Mouse (Mus musculus) liver, postnatal 0 days (tissue): Measurements from ENCODE around the gene Srebf1. TPM values are rescaled to one million over a fixed set of nuclear protein-coding genes. Genes with fewer than 3 reads are reported as not detected.

Source experiments
- ATAC-seq: fragments of 200-750 bp; cut with Nextera tagmentation; 2 replicates; pipeline ENCODE4 v1.8.0; 2017; ENCODE audit warnings: mild to moderate bottlenecking, moderate library complexity
- DNase-seq: peaks from one replicate; pipeline ENCODE4 v3.0.0-alpha.2; 2016
- H3K27ac ChIP-seq: fragments of 300-500 bp; sonication (generic); 2 replicates; pipeline ENCODE4 v1.5.1; 2014; ENCODE audit warnings: antibody characterized with exemption, moderate library complexity, mild to moderate bottlenecking, low read depth
- H3K27me3 ChIP-seq: fragments of 300-500 bp; sonication (generic); 2 replicates; pipeline ENCODE4 v1.6.1; 2014; ENCODE audit warnings: low read length, control low read depth, mixed read lengths; ENCODE audit not compliant: insufficient read depth
- H3K36me3 ChIP-seq: fragments of 300-500 bp; sonication (generic); replicated peaks from 2 replicates; pipeline ENCODE4 v1.6.1; 2014; ENCODE audit warnings: mild to moderate bottlenecking, control low read depth, low read length, moderate library complexity, mixed read lengths; ENCODE audit not compliant: insufficient read depth
- H3K4me1 ChIP-seq: fragments of 300-500 bp; sonication (generic); 2 replicates; pipeline ENCODE4 v1.6.1; 2014; ENCODE audit warnings: antibody characterized with exemption, mild to moderate bottlenecking, control low read depth; ENCODE audit not compliant: insufficient read depth
- H3K4me2 ChIP-seq: fragments of 300-500 bp; sonication (generic); 2 replicates; pipeline ENCODE4 v1.6.1; 2014; ENCODE audit warnings: low read depth, mild to moderate bottlenecking, low read length, moderate library complexity, mixed read lengths
- H3K4me3 ChIP-seq: fragments of 300-500 bp; sonication (generic); 2 replicates; pipeline ENCODE4 v1.5.1; 2014; ENCODE audit warnings: low read depth, low read length
- H3K9ac ChIP-seq: fragments of 300-500 bp; sonication (generic); replicated peaks from 2 replicates; pipeline ENCODE4 v1.6.1; 2014; ENCODE audit warnings: mild to moderate bottlenecking, moderate library complexity
- H3K9me3 ChIP-seq: fragments of 300-500 bp; sonication (generic); 2 replicates; pipeline ENCODE4 v1.6.1; 2016; ENCODE audit warnings: mild to moderate bottlenecking, control low read depth, low read length, mixed read lengths
- CTCF ChIP-seq: sonication (generic); IDR thresholded peaks from 2 replicates; pipeline ENCODE4 v1.5.1; 2016; ENCODE audit warnings: antibody characterized with exemption, low read depth
- EP300 ChIP-seq: IDR thresholded peaks from 2 replicates; pipeline ENCODE4 v1.6.1; 2016; ENCODE audit warnings: antibody characterized with exemption, low read depth, mild to moderate bottlenecking
- WGBS: fragments of 180-500 bp; shearing (Covaris S2); extraction: QIAGEN DNeasy Blood & Tissue Kit; methylation state at CpG from one replicate; pipeline ENCODE4 v1.1.7; 2014; ENCODE audit not compliant: insufficient replicate concordance; 5-methylcytosine and 5-hydroxymethylcytosine counted together
- microRNA-seq: library from miRNA; unstranded; fragments of <30 nt; microRNA quantifications from one replicate; pipeline ENCODE4, GENCODE M21; 2016
- polyA plus RNA-seq: library from polyadenylated mRNA; unstranded; fragments of >200 nt; fragmentation: Nextera tagmentation; extraction: Ambion mirVana; gene quantifications from 2 replicates; pipeline ENCODE4 v1.2.1, GENCODE M21; 2015

Srebf1 gene
- polyA plus RNA-seq, 1 experiment from 2014 or later = 21.4 TPM

GRCm38 (mm10) chr11:60158271-60158670, 64.1 kb downstream of the Srebf1 start:
- Histone ChIP-seq H3K4me3 (no peak overlapping the region), H3K27ac (no peak overlapping the region), H3K9me3 (no peaks in the 10 kb centered on the region), H3K27me3 (no peaks in the 10 kb centered on the region), H3K4me2 (no peak overlapping the region), H3K9ac (no peak overlapping the region), H3K36me3 (peaks cover 6% of the 10 kb centered on the region; the same call in 1 of the 2 replicates), H3K4me1 (peaks cover 13% of the 10 kb centered on the region)
- no peak for DNase-seq
- TF ChIP-seq CTCF (no peak), EP300 (no peak)
- 66% methylated on average over 4 of the region's 4 CpGs for WGBS
- no peak for ATAC-seq

- Histone ChIP-seq H3K4me2 (no peak overlapping the region), H3K36me3 (0 out of 2 replicates have a peak, but pooled peaks cover 11% of the 10 kb centered on the region), H3K27ac (no peak overlapping the region), H3K4me3 (no peak overlapping the region), H3K9me3 (no peaks in the 10 kb centered on the region), H3K27me3 (no peaks in the 10 kb centered on the region), H3K9ac (no peak overlapping the region), H3K4me1 (peaks cover 12% of the 10 kb centered on the region)
- no peak for DNase-seq
- ATAC-seq = no peak
- WGBS = 89% methylated on average over 5 of the region's 5 CpGs
- TF ChIP-seq CTCF (no peak), EP300 (no peak)
Observed at GRCm38 (mm10) chr11:60155690-60156089, 66.7 kb downstream of the Srebf1 start.

DNA sequence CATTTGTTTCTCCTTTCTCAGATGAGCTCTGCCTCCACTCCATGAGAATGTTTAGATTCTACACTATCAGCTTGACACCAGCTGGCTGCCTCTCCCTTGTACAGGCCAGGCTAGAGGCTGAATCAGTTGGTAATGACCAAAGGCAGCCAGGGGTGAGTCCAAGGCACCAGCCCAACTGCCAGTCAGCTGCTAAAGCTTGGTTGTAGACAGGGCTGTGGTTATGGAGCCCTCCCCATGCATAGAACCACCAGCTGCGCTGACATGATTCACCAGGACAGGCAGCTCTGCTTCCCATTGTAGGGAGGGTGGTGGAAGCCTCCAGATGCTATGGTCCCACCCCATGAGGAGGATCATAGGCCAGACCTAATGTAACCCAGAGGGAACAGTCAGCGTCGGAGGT, 68.4 kb downstream of the Srebf1 start:
- Histone ChIP-seq H3K36me3 (0 out of 2 replicates have a peak, but pooled peaks cover 13% of the 10 kb centered on the region), H3K9ac (no peak overlapping the region), H3K27me3 (no peaks in the 10 kb centered on the region), H3K4me1 (no peaks in the 10 kb centered on the region), H3K9me3 (no peaks in the 10 kb centered on the region), H3K4me3 (no peak overlapping the region), H3K27ac (no peak overlapping the region), H3K4me2 (no peak overlapping the region)
- DNase-seq (no peak), ATAC-seq (no peak)
- WGBS = 82% methylated on average over 3 of the region's 3 CpGs
- TF ChIP-seq EP300 (no peak), CTCF (no peak)

DNA sequence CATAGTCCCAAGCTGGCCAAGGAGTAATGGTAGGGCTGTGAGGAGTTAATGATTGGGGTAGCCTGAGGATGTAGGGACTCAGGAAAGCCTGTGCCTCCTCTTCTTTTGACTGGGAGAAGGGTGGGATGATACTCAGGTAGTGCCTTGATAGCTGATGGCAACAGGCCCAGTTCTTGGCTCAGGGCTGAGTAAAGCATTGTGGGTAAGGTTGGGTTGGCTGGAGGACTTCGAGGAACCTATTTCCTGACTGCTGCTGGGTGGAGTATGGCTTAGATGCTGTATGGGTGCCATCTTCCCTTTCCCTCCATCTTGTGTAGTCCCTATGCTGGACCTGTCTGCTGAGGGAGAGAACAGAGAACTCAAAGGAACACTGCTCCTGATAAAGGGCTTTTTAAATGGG, 70.0 kb downstream of the Srebf1 start:
- Histone ChIP-seq H3K4me2 (no peak overlapping the region), H3K9me3 (no peaks in the 10 kb centered on the region), H3K27ac (no peak overlapping the region), H3K4me1 (no peaks in the 10 kb centered on the region), H3K27me3 (no peaks in the 10 kb centered on the region), H3K36me3 (peaks cover 21% of the 10 kb centered on the region; the same call in 1 of the 2 replicates), H3K9ac (no peak overlapping the region), H3K4me3 (no peak overlapping the region)
- WGBS = 41% methylated on average over 1 of the region's 1 CpGs
- no peak for ATAC-seq
- DNase-seq = no peak
- TF ChIP-seq EP300 = no peak
- no peak for TF ChIP-seq CTCF

- Histone ChIP-seq H3K36me3 (peaks cover 21% of the 10 kb centered on the region), H3K27me3 (no peaks in the 10 kb centered on the region), H3K4me1 (no peaks in the 10 kb centered on the region), H3K9ac (no peak overlapping the region), H3K9me3 (no peaks in the 10 kb centered on the region), H3K4me3 (no peak overlapping the region), H3K4me2 (no peak overlapping the region), H3K27ac (no peak overlapping the region)
- 75% methylated on average over 3 of the region's 3 CpGs for WGBS
- no peak for ATAC-seq
- DNase-seq = no peak
- TF ChIP-seq CTCF (no peak), EP300 (no peak)
Observed at GRCm38 (mm10) chr11:60150677-60151076, 71.7 kb downstream of the Srebf1 start.

Small RNA genes lying within 50 kb of the gene (microRNA-seq; reads per million reads assigned to microRNA genes)
- gene Mir6921 = 1.6 reads per million
- not detected for gene Mir6922

Other genes starting within 250 kb of the Srebf1 start
- 589 and 592 TPM in 2 replicates for gene Pemt, start 176.1 kb downstream of the Srebf1 start, polyA plus RNA-seq
- gene Rai1, start 117.6 kb downstream of the Srebf1 start, polyA plus RNA-seq = 3.8 and 4.4 TPM in 2 replicates
- 3.0 and 3.6 TPM in 2 replicates for gene Tom1l2, start 130.3 kb upstream of the Srebf1 start, polyA plus RNA-seq
- gene Drc3, start 130.7 kb upstream of the Srebf1 start, polyA plus RNA-seq = 0.54 and 0.56 TPM in 2 replicates
- gene Gid4, start 194.6 kb upstream of the Srebf1 start, polyA plus RNA-seq = 5.1 and 5.6 TPM in 2 replicates
- gene Atpaf2, start 195.9 kb upstream of the Srebf1 start, polyA plus RNA-seq = 20.9 and 22.6 TPM in 2 replicates
- gene Drg2, start 232.0 kb upstream of the Srebf1 start, polyA plus RNA-seq = 25.1 and 25.9 TPM in 2 replicates
- gene Myo15, start 246.8 kb upstream of the Srebf1 start, polyA plus RNA-seq = 0.06 and 0.09 TPM in 2 replicates